Mouse (Mus musculus): ENCODE results near the gene Olfr183. TPM values are rescaled to one million over a fixed set of nuclear protein-coding genes. Genes with fewer than 3 reads are reported as not detected.
"Not testable (repeated sequence)": the region's sequence is repeated elsewhere in the genome, so short reads cannot be mapped to it uniquely, and the experiment has no call there.

Olfr183 gene
- polyA plus RNA-seq (2016; fragmentation: Nextera tagmentation; extraction: Ambion mirVana), result not detected in 2 replicates

DNA sequence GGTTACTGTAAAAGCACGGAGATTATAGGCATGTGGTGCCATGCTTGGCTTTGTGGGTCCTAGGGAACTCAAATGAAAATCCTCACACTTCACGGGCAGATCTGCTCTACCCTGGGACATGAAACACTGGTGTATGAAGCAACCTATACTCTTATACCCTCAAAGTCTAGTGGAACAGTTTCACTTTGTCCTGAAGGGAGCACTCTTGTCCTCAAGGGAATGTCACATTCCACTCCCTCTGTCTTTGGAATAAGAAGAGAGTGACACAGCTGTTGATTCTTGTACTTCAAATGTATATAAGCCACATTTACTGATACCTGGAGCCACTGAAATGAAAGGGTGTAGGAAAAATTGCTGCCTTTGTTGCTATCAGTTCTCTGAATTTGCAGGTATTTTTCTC, at the start of gene Olfr183:
Gene Olfr183 (plus strand): TSS at position 301 of the 400 bp plus-strand sequence.
- H3K36me3 ChIP-seq, result no peaks in the 10 kb centered on the region
- H3K4me2 ChIP-seq (replicated peaks), result no peak within 1 kb of the TSS
- no peak within 1 kb of the TSS for H3K27ac ChIP-seq
- no peaks in the 10 kb centered on the region for H3K4me1 ChIP-seq
- H3K27me3 ChIP-seq (replicated peaks), result no peaks in the 10 kb centered on the region
- H3K9ac ChIP-seq, result no peak within 1 kb of the TSS
- 85% methylated on average over 2 of the region's 2 CpGs for WGBS
- ATAC-seq (ENCODE audit: low FRiP score, low read depth), result no peak
- no peak within 1 kb of the TSS for H3K4me3 ChIP-seq
- H3K9me3 ChIP-seq, result no peaks in the 10 kb centered on the region

DNA sequence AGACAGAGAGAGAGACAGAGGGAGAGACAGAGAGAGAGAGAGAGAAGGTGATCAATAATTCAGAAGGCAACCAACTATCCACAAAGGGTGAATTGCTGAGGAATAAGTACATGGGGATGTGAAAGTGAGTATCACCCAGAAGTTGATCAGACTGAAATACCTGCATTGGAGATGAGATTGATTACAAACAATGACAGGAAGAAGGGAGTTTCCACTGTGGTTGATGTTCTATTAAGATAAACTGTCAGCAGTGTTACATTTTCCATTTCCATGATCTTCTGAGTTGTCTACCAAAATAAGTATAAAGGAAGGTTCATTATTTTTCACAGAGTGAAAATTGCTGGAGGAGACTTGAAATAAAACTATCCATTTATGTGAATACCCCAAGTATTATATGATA, 12.0 kb downstream of the Olfr183 start:
- Histone ChIP-seq H3K4me3 (no peak overlapping the region), H3K4me2 (replicated peaks) (no peak overlapping the region), H3K27me3 (replicated peaks) (no peaks in the 10 kb centered on the region), H3K4me1 (no peaks in the 10 kb centered on the region), H3K9ac (no peak overlapping the region), H3K27ac (no peak overlapping the region), H3K9me3 (no peaks in the 10 kb centered on the region), H3K36me3 (no peaks in the 10 kb centered on the region)
- ATAC-seq (ENCODE audit: low FRiP score, low read depth), result no peak

DNA sequence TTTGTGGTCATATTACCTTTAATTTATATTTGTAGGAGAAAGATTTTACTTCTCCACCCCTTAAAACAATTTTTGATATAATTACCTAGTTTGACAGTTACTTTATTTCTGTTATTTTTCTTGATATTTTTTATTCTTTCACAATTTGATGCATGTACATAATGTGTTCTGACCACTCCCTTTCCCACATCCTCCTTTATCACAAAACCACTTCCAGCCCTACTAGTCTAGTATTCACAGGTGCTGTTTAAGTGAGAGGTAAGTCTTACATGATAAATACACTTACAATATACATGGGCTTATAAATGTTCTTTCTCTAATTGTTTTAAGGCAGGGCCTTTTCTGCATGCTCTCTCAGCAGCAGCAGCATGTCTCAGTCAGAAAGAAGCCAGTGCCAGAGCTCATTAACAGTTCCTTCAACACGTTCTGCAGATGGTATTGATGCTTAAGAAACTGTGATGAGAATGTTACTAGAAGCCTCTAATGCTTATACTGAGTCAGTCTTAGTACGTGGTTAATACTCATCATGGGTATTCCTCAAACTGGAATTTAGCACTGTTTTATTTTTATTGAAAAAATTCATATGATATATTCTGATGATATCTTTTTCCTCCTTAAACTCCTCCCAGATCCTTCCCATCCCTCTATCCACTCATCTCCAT, 18.3 kb downstream of the Olfr183 start:
- 74% methylated on average over 2 of the region's 2 CpGs for WGBS
- ATAC-seq (ENCODE audit: low FRiP score, low read depth), result no peak

DNA sequence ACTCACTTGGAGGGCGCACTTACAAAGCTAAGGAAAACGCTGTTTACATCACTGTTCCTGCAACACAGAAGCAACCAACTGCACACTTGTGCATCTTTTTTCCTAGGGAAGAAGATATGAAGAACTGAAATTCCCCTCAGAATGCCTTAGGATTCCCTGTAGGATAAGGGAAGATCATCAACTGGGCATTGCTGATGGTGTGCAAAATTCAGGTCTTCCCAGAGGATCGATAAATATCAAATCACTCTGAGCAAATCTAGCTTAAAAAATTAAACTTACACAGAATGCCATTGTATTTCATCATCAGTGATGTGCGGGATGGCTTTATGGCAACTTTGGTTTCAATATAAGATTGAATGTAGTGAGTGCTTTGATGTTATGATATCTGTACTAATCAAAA, 35.0 kb downstream of the Olfr183 start, which contains the start of gene Olfr186:
Gene Olfr186 (minus strand): TSS at position 101 of the 400 bp plus-strand sequence.
- no peaks in the 10 kb centered on the region for H3K36me3 ChIP-seq
- no peak within 1 kb of the TSS for H3K27ac ChIP-seq
- no peak within 1 kb of the TSS for H3K9ac ChIP-seq
- no peak within 1 kb of the TSS for H3K4me3 ChIP-seq
- WGBS, result 90% methylated on average over 4 of the region's 4 CpGs
- H3K4me2 ChIP-seq (replicated peaks), result no peak within 1 kb of the TSS
- H3K27me3 ChIP-seq (replicated peaks), result no peaks in the 10 kb centered on the region
- no peaks in the 10 kb centered on the region for H3K9me3 ChIP-seq
- H3K4me1 ChIP-seq, result no peaks in the 10 kb centered on the region
- ATAC-seq (ENCODE audit: low FRiP score, low read depth), result no peak

More for the DNA sequence above, 18.3 kb downstream of the Olfr183 start:
- Histone ChIP-seq H3K36me3 (no peaks in the 10 kb centered on the region), H3K4me2 (replicated peaks) (no peak overlapping the region), H3K27me3 (replicated peaks) (no peaks in the 10 kb centered on the region), H3K27ac (no peak overlapping the region), H3K4me1 (no peaks in the 10 kb centered on the region), H3K4me3 (no peak overlapping the region), H3K9ac (no peak overlapping the region), H3K9me3 (no peaks in the 10 kb centered on the region)

DNA sequence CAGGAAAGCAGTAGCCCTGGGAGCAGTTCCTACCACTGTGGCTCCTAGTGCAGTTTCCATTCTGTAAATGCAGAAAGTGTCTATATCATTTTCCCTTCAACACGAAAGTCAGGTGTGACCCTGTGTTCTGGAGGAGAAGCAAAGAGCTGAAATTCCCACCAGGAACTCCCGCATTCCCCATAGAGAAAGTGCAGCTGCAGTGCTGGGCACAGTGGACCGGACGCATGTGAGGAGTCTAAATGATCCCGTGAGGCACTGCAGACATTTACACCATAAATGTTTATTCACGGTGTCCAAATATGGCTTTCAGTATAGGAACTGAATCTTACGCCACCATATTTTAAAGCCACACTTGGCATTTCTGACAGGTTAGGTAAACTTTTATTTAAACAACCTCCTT, 44.6 kb downstream of the Olfr183 start, which contains the start of gene Olfr187:
Gene Olfr187 (minus strand): TSS at position 58 of the 400 bp plus-strand sequence.
- no peaks in the 10 kb centered on the region for H3K9me3 ChIP-seq
- H3K4me1 ChIP-seq, result no peaks in the 10 kb centered on the region
- H3K4me3 ChIP-seq, result no peak within 1 kb of the TSS
- no peaks in the 10 kb centered on the region for H3K27me3 ChIP-seq (replicated peaks)
- no peak within 1 kb of the TSS for H3K27ac ChIP-seq
- H3K9ac ChIP-seq, result no peak within 1 kb of the TSS
- no peaks in the 10 kb centered on the region for H3K36me3 ChIP-seq
- WGBS, result 92% methylated on average over 7 of the region's 7 CpGs
- no peak within 1 kb of the TSS for H3K4me2 ChIP-seq (replicated peaks)
- no peak for ATAC-seq (ENCODE audit: low FRiP score, low read depth)

DNA sequence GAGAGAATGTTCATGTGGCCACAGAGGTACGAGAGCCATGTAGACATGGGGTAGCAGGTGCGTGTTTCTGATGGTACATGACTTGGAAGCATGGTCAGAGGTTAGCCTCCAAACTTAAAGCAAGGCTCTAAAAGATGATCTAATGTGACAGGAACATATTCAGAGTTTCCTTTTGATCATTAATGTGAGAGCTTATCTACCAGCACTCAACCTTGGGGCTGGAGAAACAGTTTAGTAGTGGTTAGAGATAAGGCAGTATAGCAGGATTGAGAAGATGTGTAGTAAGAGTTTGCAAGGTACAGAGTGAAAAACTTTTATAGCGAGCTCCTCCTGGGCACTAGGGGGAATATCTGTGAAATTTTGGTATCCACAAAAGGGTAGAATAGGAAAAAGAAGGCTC, 50.7 kb downstream of the Olfr183 start:
- Histone ChIP-seq H3K4me2 (replicated peaks) (no peak overlapping the region), H3K27ac (no peak overlapping the region), H3K36me3 (no peaks in the 10 kb centered on the region), H3K9me3 (no peaks in the 10 kb centered on the region), H3K27me3 (replicated peaks) (no peaks in the 10 kb centered on the region), H3K4me3 (no peak overlapping the region), H3K4me1 (no peaks in the 10 kb centered on the region), H3K9ac (no peak overlapping the region)
- no peak for ATAC-seq (ENCODE audit: low FRiP score, low read depth)
- 84% methylated on average over 3 of the region's 3 CpGs for WGBS

DNA sequence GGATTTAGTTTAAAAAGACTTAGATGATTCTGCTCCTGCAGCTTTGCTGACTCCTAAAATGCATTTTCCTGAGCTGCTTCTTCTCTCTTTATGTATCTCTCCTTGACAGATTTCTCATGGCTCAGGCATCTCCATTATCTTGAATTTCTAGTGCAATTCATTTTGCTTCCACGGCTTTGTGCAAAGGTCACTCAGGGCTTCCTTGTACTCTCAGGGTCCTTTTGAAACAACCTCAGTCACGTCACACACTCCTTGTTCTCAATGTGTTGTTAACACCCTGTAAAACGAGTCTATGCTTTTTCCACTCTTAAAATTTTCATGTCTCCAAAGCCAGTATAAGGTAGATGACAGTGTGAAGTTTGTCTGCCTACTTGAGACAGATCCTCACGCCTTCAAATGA, 52.4 kb downstream of the Olfr183 start:
- Histone ChIP-seq H3K36me3 (no peaks in the 10 kb centered on the region), H3K27ac (no peak overlapping the region), H3K9ac (no peak overlapping the region), H3K27me3 (replicated peaks) (no peaks in the 10 kb centered on the region), H3K9me3 (no peaks in the 10 kb centered on the region), H3K4me3 (no peak overlapping the region), H3K4me2 (replicated peaks) (no peak overlapping the region), H3K4me1 (no peaks in the 10 kb centered on the region)
- no peak for ATAC-seq (ENCODE audit: low FRiP score, low read depth)
- WGBS, result 75% methylated on average over 4 of the region's 4 CpGs

DNA sequence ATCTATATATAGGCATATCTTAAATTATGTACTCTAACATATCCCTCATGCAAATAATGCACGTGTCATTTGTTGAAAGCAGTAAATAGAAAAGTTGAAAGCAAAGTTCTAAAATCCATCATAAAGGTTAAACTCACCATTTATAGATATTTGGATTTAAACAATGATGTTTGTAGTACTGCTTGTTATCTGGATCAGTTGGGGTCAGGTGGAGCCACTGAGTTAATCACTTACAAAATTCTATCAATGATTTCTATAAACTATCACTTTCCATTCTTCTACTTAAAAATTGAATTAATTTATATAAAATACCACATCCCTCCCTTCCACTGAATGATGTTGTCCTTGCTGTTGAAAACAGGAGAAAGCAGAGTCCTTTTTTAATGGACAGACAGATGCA, 53.7 kb downstream of the Olfr183 start:
- H3K9me3 ChIP-seq, result no peaks in the 10 kb centered on the region
- no peak for ATAC-seq (ENCODE audit: low FRiP score, low read depth)
- no peaks in the 10 kb centered on the region for H3K27me3 ChIP-seq (replicated peaks)
- H3K4me1 ChIP-seq, result no peaks in the 10 kb centered on the region
- no peak overlapping the region for H3K4me3 ChIP-seq
- WGBS, result 82% methylated on average over 1 of the region's 1 CpGs
- H3K27ac ChIP-seq, result no peak overlapping the region
- no peak overlapping the region for H3K9ac ChIP-seq
- no peak overlapping the region for H3K4me2 ChIP-seq (replicated peaks)
- H3K36me3 ChIP-seq, result no peaks in the 10 kb centered on the region

DNA sequence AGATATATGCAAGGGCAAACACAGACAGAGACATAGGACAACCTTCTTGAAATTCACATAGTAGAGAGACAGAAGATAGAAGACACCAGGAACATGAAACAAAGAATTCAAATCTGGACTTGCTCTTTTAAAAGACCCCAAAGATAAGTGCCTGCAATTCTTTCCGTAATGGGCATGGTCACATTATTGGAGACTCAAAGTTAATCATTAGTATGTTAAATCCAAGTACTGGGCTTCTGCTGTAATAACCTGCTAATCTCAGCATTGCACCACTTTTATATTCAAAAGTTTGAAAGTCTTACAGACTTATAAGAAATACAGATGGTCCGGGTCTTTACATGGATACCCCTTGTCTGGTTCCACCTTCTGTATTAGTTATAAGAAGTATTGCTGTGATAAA, 54.1 kb downstream of the Olfr183 start:
- not testable (repeated sequence) for H3K27ac ChIP-seq; H3K4me1 ChIP-seq; H3K9me3 ChIP-seq; H3K27me3 ChIP-seq (replicated peaks); H3K4me2 ChIP-seq (replicated peaks); H3K4me3 ChIP-seq; ATAC-seq (ENCODE audit: low FRiP score, low read depth); H3K9ac ChIP-seq; H3K36me3 ChIP-seq
- 94% methylated on average over 2 of the region's 2 CpGs for WGBS

Other genes with a start within 250 kb of the Olfr183 start
- not detected in 2 replicates for gene Olfr172, start 232.2 kb upstream of the Olfr183 start, polyA plus RNA-seq (2016; fragmentation: Nextera tagmentation; extraction: Ambion mirVana)
- gene Olfr173, start 195.1 kb upstream of the Olfr183 start, polyA plus RNA-seq (2016; fragmentation: Nextera tagmentation; extraction: Ambion mirVana), result not detected in 2 replicates
- gene Olfr175-ps1, start 168.6 kb upstream of the Olfr183 start, polyA plus RNA-seq (2016; fragmentation: Nextera tagmentation; extraction: Ambion mirVana), result not detected in 2 replicates
- not detected in 2 replicates for gene Olfr177, start 120.6 kb upstream of the Olfr183 start, polyA plus RNA-seq (2016; fragmentation: Nextera tagmentation; extraction: Ambion mirVana)
- not detected in 2 replicates for gene Olfr178, start 103.3 kb upstream of the Olfr183 start, polyA plus RNA-seq (2016; fragmentation: Nextera tagmentation; extraction: Ambion mirVana)
- gene Olfr181, start 66.6 kb upstream of the Olfr183 start, polyA plus RNA-seq (2016; fragmentation: Nextera tagmentation; extraction: Ambion mirVana), result not detected in 2 replicates
- not detected in 2 replicates for gene Olfr180, start 66.0 kb upstream of the Olfr183 start, polyA plus RNA-seq (2016; fragmentation: Nextera tagmentation; extraction: Ambion mirVana)
- gene Olfr186, start 34.9 kb downstream of the Olfr183 start, polyA plus RNA-seq (2016; fragmentation: Nextera tagmentation; extraction: Ambion mirVana), result not detected in 2 replicates
- not detected in 2 replicates for gene Olfr187, start 44.4 kb downstream of the Olfr183 start, polyA plus RNA-seq (2016; fragmentation: Nextera tagmentation; extraction: Ambion mirVana)
- not detected in 2 replicates for gene Olfr190, start 82.6 kb downstream of the Olfr183 start, polyA plus RNA-seq (2016; fragmentation: Nextera tagmentation; extraction: Ambion mirVana)
- gene Olfr191, start 94.5 kb downstream of the Olfr183 start, polyA plus RNA-seq (2016; fragmentation: Nextera tagmentation; extraction: Ambion mirVana), result not detected in 2 replicates
- not detected in 2 replicates for gene Olfr193, start 116.5 kb downstream of the Olfr183 start, polyA plus RNA-seq (2016; fragmentation: Nextera tagmentation; extraction: Ambion mirVana)
- not detected in 2 replicates for gene Olfr194, start 125.7 kb downstream of the Olfr183 start, polyA plus RNA-seq (2016; fragmentation: Nextera tagmentation; extraction: Ambion mirVana)
- gene Olfr195, start 151.7 kb downstream of the Olfr183 start, polyA plus RNA-seq (2016; fragmentation: Nextera tagmentation; extraction: Ambion mirVana), result not detected in 2 replicates
- not detected in 2 replicates for gene Olfr196, start 175.1 kb downstream of the Olfr183 start, polyA plus RNA-seq (2016; fragmentation: Nextera tagmentation; extraction: Ambion mirVana)
- gene Olfr198, start 208.2 kb downstream of the Olfr183 start, polyA plus RNA-seq (2016; fragmentation: Nextera tagmentation; extraction: Ambion mirVana), result not detected in 2 replicates
- not detected in 2 replicates for gene Olfr199, start 224.4 kb downstream of the Olfr183 start, polyA plus RNA-seq (2016; fragmentation: Nextera tagmentation; extraction: Ambion mirVana)

Data from neural tube, embryonic 12.5 days (tissue).